Mouse (Mus musculus) layer of hippocampus, postnatal 36 days (tissue): ENCODE results near the gene Cldn14. TPM values are rescaled to one million over a fixed set of nuclear protein-coding genes. Genes with fewer than 3 reads are reported as not detected.
A peak's percentile ranks its signal among the peaks of the same experiment; 100 is the strongest.

Experiments used
- DNase-seq, 2 experiments: peaks; one replicate each; pipeline ENCODE4 v3.0.0; 2022
- total RNA-seq, 2 experiments: library from RNA; stranded (reverse); gene quantifications; 2 replicates each; pipeline ENCODE4 v1.2.3; 2021

The Cldn14 gene
- total RNA-seq, 2 experiments from 2014 or later: 1.5 TPM

DNA sequence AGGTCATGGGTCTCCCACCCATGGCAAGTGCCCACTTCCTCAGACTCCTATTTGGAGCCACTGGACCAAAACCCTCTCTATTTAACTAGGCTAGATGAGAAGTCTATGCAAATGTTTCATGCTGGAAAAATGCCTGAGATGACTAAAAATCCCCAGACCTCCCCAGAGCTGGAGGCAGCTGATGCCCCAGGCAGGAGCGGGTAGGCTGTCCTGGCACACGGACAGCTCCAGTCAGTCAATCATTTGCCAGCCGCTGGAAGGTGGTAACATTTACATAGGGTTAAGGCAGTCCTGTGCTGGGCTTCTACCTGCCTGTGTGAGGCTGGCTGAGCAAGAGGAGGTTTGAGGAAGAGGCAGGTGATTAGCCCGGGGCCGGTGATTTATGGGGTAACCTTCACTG lies 96.5 kb downstream of the Cldn14 start:
- no peak for DNase-seq

DNA sequence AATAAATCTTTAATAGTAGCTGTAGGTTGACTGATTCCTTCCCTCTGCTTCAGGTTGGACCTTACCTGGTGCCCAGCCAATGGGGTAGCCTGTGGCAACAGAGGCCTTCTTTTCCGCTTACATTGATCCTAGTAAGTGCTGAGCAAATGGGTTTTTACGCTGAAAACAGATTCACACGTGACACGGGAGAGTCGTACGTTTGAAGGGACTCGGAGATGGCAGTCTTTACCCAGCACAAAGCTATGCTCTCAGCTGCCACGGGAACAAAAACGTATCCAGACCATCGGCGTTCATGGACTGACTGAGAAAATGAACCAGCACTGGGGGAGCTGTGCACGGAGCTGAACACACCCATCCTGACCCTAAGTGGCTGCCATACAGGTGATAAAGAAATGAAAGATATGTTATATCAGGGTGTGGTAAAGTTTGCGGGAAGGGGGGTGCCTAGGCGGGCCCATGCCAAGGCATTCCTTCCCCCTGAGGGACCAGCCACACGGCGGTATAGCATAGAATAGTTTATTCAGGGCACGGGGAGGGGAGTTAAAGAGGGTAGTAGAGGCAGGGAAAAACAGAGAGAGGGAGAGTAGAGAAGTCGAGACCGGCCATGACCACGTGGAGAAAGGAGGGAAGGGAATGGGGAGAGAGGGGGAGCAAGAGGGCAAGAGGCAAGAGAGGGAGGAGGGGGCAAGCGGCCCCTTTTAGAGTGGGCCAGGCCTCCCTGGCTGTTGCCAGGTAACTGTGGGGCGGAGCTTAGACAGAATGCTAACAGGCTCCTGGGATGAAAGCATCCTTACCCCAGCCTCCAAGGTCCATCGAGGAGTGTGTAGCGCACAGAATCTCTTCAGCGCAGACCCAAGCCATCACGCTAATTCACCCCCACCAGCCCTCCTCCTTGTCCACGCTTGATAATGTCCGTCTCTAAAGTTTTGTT lies 97.6 kb downstream of the Cldn14 start:
- DNase-seq: no peak

DNA sequence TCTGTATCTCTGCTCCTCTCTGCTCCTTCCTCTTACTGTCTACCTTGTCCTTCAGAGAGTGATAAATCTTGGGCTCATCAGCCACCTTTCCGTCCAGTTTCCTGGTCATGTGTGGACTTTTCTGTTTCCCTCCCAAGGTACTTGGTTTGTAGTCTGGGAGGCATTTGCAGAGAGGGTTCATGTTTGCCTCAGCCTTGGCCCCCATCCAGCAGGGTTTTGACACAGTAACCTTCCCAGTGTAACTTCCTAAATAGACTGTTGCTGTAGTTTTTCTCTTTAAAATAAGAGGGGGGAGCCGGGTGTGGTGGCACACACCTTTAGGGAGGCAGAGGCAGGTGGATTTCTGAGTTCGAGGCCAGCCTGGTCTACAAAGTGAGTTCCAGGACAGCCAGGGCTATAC lies 98.7 kb downstream of the Cldn14 start:
- no peak for DNase-seq

DNA sequence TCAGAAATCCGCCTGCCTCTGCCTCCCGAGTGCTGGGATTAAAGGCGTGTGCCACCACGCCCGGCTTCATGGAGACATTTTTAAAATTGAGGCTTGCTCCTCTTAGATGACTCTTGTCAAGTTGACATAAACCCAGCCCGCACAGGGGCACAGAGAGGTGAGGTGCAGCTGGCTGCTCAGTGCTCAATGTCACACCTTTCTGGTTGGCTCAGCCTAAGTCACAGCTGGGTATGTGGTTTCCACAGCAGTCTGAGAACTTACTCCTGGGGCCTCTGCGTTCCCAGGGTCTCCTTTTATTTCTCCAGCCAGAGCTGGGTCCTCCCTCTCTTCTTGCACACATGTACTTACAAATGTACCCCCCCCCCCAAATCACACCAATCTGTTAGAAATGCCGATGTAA lies 100.4 kb downstream of the Cldn14 start:
- DNase-seq: no peak

DNA sequence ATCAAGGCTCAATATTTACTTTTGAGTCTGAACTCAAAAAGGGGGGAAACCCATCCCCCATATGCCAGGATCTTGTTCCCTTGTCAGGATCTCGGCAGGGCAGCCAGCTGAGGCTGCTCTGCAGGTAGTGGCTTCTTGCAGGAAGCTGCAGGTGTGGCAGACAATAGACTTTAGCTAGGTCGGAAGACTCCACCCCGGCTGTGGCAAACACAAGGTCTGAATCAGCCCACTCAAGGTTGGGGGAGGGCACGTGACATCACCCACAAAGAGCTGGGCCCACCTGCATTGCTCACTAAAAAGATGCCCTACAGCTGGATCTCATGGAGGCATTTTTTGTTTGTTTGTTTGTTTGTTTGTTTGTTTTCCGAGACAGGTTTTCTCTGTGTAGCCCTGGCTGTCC lies 100.9 kb downstream of the Cldn14 start:
- DNase-seq: no peak

DNA sequence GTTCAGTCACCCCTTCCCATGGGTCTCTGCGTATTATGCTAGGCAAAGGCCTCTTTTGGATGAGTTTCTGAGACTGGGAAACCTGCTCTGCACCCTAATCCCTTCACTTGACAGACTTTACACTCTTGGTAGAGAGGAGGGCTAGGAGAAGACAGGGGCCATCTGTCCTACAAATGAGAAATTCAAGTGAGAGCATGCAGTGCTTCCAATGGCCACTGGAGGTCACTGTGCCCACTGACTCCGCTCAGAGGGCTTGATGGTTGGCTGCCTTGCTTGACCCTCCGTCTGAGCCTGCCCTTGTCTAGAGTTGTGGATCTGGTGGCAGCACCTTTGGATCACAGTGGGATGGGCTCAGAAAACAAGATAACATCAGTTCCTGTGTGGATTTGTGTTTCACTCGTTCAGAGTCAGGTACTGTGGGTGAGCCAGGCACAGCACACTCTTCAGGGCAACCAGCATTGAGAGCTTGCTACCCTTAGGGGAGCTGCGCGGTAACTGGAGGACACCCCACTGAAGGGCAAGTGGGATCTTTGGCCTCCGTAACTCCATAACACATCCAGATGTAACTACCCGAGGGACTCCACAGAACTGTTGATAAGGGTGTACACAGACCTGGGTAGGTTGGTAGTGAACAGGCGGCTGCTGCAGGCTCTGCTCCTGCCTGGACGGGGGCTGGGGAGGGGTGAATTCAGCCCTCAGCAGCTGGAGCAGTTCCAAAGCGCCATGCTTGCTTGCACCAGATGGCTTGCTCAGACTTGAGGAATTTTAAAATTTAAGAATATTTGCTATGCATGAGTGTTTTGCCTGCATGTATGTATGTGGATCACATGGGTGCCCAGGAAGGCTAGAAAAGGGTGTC lies 102.3 kb downstream of the Cldn14 start:
- peak; percentile 53 to 65 for DNase-seq

DNA sequence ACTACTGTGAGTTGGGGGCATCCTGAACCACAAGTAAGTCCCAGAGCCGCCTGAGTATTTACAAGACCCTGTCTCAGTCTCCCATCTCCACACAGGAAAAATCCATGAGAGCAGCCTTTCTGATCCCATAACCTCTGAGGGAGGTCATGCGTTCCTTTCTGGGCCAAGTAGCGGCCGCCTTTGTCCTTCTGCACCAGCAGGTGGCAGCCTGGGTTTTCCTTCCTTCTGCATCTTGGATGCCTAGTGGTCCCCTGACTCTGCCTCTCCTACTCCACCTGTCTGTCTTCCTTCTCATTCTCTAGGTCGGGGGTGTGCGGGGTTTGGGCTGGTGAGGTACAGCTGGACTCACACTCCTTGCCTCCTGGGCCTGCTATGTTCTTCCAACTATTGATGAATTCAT lies 105.6 kb downstream of the Cldn14 start:
- no peak for DNase-seq

DNA sequence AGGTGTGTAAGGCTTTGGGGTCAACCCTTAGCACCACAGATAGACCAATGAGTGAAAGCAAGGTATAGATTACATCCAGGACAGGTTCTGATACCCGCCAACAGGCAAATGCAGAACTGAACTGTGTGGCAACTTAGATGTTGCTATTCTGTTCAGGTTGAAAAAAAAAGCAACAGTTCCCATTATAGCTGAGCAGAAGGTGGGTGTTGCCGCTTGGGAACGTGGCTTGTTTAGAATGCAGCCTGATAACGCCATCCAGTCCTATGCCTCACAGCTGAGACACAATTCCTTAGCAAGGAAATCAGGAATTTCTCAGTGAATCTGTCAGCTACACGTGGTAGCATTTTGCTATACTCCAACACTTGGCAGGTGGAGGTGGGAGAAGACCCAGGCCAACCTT lies 115.4 kb downstream of the Cldn14 start:
- no peak for DNase-seq

DNA sequence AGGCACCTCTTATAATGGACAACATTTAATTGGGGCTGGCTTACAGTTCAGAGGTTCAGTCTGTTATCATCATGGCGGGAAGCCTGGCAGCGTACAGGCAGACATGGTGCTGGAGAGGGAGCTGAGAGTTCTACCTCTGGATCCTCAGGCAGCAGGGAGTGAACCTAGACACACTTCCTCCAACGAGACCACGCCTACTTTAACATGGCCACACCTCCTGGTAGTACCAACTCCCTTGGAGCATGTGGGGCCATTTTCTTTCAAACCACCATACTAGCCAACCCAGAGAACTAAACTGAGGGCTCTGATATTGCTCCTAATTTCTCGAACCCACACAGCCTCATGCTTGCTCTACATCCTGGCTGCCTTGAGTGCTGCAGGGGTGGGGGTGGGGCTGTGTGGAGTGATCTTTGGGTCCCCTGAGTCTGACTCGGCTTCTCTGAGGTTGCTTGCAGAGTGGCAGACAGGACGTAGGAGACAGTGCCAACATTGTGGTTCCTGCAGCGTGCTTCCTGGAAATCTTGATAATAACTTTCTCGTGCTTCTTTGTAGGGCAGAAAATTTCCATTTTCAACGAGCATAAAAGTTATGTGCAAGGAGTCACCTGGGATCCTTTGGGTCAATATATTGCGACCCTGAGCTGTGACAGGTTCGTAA lies 117.6 kb downstream of the Cldn14 start:
- no peak for DNase-seq

DNA sequence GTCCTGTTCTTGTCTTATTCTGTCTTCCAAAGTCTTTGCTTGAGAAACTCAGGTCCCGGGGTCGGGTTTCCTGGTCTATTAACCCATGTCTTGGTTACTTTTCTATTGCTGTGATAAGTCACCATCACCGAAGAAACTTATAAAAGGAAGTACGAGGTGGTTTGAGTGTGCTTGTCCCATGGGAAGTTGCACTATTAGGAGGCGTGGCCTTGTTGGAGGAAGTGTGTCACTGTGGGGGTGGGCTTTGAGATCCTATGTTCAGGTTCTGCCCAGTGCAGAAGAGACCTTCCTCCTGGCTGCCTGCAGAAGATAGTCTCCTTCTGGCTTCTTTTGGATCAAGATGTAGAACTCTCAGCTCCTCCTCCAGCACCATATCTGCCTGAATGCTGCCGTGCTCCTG lies 120.2 kb downstream of the Cldn14 start:
- no peak for DNase-seq

DNA sequence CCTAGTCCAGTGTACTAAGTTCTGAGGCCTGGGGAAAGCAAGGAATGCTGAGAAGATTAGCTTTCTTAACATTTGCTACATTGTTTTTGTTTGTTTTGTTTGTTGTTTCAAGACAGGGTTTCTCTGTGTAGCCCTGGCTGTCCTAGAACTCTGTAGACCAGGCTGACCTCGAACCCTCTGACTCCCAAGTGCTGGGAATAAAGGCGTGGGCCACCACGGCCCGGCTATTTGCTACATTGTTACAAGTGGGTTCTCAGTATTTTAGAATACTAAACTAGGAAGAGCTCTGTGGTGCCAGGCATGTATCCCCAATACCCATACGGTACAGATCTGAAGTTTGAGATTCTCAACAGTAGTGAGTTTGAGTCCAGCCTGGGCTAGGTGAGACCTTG lies 123.9 kb downstream of the Cldn14 start:
- no peak for DNase-seq

DNA sequence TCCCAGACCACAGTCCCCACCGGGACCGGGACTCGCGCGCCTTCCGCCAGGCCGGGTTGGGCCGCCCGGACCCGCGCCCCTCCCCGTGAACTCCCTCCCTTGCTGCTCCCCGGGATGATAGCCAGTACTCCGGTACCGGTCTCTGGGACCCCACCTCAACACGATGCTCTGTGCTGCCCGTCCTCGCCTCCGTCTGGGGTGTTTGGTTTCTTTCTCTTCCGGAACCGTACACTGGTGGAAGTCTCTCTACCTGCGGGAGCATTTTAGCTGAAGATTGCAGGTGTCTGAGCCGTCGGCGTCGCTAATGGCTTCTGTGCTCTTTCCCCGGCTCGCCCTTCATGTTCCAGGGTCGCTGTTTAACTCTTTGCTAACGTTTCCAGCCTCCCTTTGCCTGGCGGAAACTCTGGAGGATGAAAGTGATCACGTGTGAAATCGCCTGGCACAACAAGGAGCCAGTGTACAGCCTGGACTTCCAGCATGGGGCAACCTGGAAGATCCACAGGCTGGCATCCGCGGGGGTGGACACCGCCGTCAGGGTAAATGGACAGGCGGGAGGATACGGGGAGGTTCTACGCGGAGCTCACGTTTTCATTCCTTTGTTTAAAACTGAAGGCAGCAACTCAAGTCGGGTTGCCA lies 124.4 kb downstream of the Cldn14 start:
- DNase-seq: no peak

DNA sequence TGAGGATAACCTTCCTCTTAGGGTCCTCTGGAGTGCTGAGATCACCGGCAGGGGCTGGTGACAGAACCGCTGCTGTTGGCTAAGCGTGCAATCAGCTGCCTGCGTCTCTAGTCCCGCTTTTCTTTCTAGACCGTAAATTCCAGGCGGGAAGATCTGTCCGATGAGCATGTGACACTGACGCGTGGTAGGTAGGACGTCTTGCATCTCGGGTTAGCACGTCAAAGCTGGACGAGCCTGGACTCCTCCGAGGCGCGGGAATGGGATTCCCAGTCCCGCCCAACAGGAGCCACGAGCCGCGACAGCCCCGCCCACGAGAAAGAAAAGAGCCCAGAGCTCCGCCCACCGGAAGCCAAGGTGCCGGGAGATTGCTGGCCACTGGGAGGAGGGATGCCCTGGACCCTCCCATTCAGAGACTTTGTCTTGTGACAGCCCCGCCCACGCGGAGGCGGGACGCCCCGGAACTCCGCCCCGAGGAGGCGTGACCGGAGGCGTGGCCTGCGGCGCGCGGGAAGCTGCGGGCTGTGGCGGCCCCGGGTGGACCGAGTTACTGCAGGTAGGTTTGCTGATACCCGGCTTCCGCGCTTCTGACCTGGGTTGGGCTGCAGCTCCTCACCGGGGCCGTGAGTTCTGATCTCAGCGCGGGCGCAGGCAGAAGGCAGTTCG lies 125.1 kb downstream of the Cldn14 start, which contains the start of gene Chaf1b:
Gene Chaf1b (plus strand): TSS at position 479 of the 663 bp plus-strand sequence.
- peak; percentile 88 to 89 for DNase-seq

DNA sequence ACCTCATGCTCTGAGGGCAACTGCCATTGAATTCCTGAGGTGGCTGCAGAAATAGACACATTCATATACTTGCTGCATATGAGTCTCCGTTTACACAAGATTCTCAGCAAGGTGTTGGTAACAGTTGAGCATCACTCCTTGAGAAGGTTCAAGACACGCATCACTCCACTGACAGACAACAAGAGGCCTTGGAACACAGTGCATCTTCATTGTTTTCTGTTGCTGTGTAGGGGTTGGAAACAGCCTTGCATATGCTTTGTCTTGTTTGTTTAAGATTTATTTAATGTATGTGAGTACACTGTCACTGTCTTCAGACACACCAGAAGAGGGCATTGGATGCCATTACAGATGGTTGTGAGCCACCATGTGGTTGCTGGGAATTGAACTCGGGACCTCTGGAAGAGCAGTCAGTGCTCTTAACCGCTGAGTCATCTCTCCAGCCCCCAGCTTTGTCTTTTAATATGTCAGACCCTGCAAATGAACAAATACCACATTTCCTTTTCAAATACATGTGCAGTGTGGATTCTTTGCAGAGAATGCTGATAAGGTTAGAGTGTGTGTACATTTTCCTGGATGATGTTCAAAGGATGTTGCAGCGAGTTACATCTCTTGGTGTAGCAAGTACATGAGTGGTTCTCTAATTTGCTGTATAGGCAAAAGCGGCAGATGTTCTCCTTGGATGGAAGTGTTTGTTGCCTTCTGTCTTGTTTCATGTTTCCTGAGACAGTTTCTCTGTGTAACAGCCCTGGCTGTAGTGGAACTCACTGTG lies 130.8 kb downstream of the Cldn14 start:
- no peak for DNase-seq

DNA sequence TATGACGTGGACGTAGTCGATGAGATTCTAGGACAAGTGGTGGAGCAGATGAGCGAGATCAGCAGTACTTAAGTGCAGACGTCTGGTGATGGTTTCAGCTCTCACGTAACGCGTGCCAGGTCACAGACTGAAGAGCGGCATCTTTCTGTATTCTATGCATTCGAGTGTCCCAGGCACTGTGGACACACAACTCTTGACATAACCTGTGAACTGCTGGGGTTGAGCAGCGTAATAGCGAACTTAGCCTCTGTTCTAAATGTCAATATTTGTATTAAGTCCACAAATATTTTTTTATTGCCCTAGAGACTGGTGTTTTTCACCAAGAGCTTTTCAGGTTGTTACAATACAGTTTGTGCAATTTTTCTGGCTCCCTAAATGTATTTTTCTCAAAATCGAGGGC lies 133.8 kb downstream of the Cldn14 start:
- DNase-seq: no peak

Other genes starting within 250 kb of the Cldn14 start
- gene Morc3, start 176.7 kb downstream of the Cldn14 start, total RNA-seq: 10 to 100 TPM; 30.4 to 31.2 TPM
- under 1 TPM; 0.47 to 0.53 TPM for gene Chaf1b, start 124.9 kb downstream of the Cldn14 start, total RNA-seq
- gene Sim2, start 76.1 kb upstream of the Cldn14 start, total RNA-seq: under 1 TPM; 0.07 to 0.33 TPM